Mouse (Mus musculus) cerebellum, adult 8-10 months (tissue): ENCODE measurements at regions not wholly inside any gene's neighbourhood (a gene's known extent, or its start where the extent isn't known, plus 50 kb on each side); places are given as distances from the start of the nearest gene placed in this dataset.

ENCODE experiments used
- DNase-seq: peaks from one replicate; pipeline ENCODE4 v3.0.0; 2022

DNA sequence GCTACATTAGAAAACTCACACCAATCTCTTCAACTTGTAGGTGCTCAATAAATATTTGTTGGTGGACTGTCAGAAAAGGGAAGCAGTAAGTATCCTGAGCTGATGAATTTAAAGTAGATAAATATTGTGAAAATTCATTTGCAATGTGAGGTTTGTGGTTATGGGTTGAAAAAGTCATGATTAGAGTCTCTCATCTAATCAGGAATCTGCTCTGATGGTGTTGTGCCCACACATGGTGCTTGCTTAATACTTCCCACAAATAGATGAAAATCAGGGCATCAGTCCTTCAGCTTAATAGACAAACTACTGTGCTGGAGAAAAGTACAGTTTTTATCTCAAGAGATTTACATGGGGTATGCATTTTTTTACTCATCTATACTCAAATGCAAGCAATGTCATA, 59.9 kb downstream of the S1pr1 start:
- no peak for DNase-seq

DNA sequence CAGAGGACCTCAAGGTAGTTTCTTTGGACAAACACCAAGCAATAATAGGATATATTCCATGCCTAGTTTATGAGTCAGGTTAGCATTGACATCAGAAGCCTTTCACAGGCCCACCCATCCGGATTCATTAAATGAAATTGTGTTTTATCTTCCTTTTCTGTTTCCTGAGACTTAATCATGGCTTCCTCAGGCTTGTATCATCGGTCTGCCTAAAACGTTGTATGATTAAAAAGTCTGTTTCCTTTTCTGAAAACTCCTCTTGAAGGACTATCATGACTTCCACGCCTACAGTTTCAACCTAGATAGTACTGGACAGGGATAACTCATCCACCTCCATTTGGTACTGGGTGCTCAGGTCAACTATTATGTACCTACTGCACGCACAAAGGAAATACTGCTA, 62.6 kb downstream of the S1pr1 start:
- no peak for DNase-seq

DNA sequence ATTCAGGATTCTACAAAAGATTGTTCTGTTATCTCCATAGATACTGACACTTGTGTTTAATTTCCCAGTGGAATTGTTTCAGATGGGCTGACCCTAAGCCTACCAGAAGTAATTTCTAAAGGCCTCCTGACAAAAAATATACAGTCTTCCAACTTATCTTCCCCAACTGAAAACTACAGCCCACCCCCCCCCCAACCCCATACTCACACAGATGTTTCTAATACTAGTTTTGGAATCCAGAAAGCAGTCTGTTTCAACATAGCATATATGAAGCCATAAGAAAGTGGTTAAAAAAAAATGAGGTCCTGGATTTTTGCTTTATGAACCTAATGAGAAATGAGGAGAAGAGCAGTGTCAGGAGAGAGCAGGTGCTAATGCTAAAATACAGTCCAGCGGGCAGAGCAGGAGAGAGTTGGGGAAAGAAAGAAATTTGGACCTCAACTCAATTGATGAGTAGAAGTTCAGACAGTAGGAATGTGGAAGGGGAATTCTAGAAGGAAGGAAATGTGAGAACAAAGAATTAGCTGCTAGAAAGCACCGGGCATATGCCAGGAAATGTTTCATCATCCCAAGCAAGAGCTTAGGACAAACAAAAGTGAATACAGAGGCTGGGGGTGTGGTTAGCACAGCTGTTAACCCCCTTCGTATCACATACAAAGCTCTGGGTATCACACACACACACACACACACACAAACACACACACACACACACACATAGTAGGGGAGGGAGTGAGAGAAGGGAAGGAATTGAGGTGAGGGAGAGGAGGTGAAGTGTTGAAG, 65.3 kb downstream of the S1pr1 start:
- no peak for DNase-seq

DNA sequence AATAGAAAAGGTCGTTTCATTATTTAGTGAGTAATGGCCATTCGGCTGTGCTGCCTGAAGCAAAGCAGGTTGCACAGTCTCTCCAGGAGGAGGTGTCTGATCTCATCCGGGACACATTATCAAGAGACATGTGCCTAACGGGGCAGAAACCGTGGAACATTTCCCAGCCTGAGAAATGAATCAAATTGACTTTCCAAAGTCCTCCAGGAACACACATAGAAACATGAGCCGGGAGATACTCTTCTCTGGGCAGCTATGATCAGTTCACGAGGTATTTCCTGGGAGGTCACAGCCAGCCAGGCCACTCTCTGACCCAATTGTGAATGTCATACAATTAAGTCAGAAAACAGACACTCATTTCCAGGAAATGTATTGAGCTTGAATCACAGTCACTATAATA, 67.9 kb downstream of the S1pr1 start:
- DNase-seq: no peak

DNA sequence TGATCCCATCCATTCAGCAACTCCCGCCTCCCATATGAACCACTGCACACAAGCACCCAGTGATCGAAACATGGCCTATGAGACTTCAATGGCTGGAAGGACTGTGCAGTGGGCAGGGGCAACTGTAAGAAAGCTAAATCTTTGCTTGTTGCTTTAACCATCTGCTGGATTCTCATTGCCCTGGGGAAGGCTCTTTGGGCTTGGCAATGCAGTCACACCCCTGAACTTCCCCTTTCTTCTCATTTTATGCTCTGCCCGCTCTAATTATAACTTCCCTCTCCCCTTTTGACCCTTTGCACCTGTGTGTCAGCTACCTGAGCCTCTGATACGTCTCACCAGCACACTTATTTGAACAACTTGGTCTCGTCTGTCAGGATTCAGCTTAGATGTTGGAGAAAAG, 70.6 kb downstream of the S1pr1 start:
- DNase-seq: no peak

DNA sequence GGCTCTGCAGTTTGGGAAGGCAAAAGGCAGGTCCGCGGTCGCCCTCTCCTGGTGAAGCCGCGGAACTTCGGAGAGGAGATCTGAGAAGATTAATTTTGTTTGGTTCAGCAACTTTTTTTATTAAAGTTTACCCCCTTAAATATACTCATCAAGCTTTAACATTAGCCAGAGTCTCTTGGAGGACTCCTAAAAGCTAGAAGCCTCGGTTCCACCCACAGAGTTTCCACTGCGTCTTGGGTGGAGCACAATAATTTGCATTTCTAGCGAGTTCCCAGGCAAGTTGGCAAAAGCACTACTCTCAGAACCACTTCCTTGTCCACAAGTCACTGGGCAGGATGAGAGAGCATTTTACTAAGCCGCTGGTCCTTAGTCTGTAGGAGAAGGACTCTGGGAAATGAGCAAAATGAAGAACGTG, 72.0 kb downstream of the S1pr1 start:
- peak; percentile 68 for DNase-seq

- DNase-seq: no peak
Measured at GRCm38 (mm10) chr3:115642001-115642845, 72.6 kb downstream of the S1pr1 start.

DNA sequence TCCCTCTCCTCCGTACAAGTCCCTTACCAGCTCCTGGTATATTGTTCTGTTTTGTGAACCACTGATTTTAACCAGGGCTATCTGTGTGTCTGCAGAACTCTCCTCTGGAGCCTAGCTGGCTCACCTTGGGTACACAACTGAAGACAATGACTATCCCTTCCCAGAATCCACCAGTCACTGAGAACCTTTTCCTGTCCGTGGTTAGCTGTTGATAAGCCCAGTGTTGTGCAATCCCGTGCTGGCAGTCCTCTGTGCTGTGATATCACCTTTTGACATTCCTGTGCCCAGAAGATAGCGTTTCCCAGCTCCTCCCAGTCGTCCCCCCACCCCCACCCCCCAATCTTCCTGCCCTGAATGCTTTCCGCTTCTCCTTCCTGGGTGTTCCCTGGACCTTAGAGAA, 73.5 kb downstream of the S1pr1 start:
- DNase-seq: no peak

GRCm38 (mm10) chr3:115635487-115635886, 79.4 kb downstream of the S1pr1 start:
- DNase-seq: no peak

- no peak for DNase-seq
Measured at GRCm38 (mm10) chr3:115635081-115635480, 79.8 kb downstream of the S1pr1 start.

- no peak for DNase-seq
Measured at GRCm38 (mm10) chr3:115632417-115632743, 82.5 kb downstream of the S1pr1 start.

GRCm38 (mm10) chr3:115631573-115632416, 83.1 kb downstream of the S1pr1 start:
- no peak for DNase-seq

DNA sequence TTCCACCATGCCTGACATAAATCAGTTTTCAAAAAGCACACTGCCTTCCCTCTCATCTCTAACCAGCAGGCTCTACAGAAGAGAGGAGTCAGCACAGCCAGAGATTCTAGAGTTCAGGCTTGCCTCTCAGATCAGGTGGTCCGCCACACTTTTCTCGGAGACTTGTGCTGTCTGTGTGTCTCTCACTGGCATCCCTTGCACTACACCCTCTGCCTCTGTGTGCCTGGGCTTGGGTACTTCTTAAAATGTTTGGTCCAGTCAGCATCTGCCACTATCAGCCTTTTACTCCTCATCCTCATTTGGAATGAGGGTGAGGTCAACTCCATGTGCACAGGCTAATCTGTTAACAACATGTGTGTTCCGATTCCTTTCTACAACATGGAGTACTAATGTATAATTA, 92.0 kb downstream of the S1pr1 start:
- no peak for DNase-seq

DNA sequence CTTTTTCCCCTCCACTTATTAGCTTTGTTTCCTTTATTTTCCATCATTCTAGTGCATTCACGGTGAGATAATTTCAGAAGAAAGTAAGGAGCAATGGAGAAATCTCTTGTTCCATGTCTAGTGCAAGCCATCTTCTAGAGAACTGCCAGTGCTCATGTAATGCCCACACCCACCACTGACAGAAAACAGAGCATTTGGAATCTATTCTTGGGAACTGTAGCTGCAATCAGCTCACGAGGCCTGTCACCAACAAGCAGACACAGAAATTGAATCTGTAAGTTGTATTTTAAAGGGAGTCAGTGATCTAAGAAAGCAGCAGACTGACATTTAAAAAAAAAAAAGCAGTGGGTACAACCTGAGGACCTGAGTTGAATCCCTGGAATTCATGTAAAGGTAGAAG, 92.6 kb downstream of the S1pr1 start:
- DNase-seq: no peak

GRCm38 (mm10) chr3:115619970-115620369, 94.9 kb downstream of the S1pr1 start:
- DNase-seq: no peak

DNA sequence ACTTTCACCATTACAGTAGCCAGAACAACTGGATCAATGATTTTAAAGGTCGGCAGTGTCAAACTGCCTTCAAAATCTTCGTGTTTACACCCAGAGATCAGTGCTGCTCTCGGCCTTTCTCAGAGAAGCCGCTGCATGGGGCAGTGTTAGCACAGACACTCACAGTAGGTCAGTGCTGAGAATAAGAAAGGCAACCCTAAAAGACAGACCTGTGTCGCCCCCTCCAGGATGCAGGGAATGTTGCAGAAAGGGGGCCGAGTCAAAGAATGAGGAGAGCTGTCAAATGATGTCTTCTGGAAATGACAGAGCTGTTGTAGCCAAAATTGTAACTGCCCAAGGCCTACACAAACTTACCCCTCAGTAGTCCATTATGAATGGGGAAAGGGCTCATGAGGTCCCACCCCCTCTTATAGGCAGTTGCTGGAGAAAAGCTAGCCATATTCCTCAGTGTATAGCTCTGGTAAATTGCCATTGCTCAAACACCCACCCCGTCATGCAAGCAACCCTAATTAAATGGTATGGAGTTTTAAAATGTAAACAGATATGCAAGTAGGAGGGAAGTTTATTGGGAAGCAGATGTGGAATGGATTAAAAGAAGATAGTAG, 98.8 kb downstream of the S1pr1 start:
- peak; percentile 38 for DNase-seq

DNA sequence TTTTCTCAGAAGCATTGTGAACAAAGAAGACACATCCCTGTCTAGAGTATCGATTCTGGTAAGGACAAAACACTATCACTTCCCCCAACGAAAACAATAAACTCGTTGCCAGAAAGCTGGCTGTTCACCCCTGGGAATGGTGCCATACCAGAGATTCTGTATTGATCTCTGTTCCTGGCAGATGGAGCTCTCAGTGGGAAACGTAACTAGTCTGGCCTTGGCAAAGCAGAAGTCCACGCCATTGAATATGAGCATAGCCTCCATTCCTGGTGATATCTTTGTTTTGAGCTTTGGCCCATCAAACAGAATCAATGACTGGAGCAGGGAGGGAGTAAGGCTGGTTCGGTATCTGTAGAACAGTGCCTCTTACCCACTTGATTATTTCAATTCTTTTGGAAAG, 102.0 kb downstream of the S1pr1 start:
- DNase-seq: no peak

GRCm38 (mm10) chr3:115608087-115608486, 106.8 kb downstream of the S1pr1 start:
- DNase-seq: no peak

GRCm38 (mm10) chr3:115604734-115605279, 110.1 kb downstream of the S1pr1 start:
- DNase-seq: no peak

- DNase-seq: no peak
Measured at GRCm38 (mm10) chr3:115604267-115604666, 110.6 kb downstream of the S1pr1 start.

- DNase-seq: no peak
Measured at GRCm38 (mm10) chr3:115603803-115604202, 111.1 kb downstream of the S1pr1 start.

- no peak for DNase-seq
Measured at GRCm38 (mm10) chr3:115599281-115599680, 115.6 kb downstream of the S1pr1 start.

- peak; percentile 15 for DNase-seq
Measured at GRCm38 (mm10) chr3:115596523-115596922, 118.3 kb downstream of the S1pr1 start.
